Mouse (Mus musculus) NIH3T3 (cell line): ENCODE results near the gene Mpzl2.
A peak's percentile ranks its signal among the peaks of the same experiment; 100 is the strongest.

Source experiments
- DNase-seq: peaks from one replicate; pipeline ENCODE4 v3.0.0-alpha.2; 2012; ENCODE audit warnings: low read depth

The Mpzl2 gene

GRCm38 (mm10) chr9:45085741-45086690 lies 46.4 kb downstream of the Mpzl2 start:
- no peak for DNase-seq

- DNase-seq: no peak
Measured at GRCm38 (mm10) chr9:45088040-45088439, 48.4 kb downstream of the Mpzl2 start.

GRCm38 (mm10) chr9:45090811-45091210 lies 51.2 kb downstream of the Mpzl2 start:
- no peak for DNase-seq

- peak; percentile 3 for DNase-seq
Measured at GRCm38 (mm10) chr9:45092641-45093040, 53.0 kb downstream of the Mpzl2 start.

GRCm38 (mm10) chr9:45095149-45095937 lies 55.7 kb downstream of the Mpzl2 start:
- DNase-seq: peak; percentile 5

GRCm38 (mm10) chr9:45097877-45098276 lies 58.3 kb downstream of the Mpzl2 start:
- no peak for DNase-seq

- DNase-seq: no peak
Measured at GRCm38 (mm10) chr9:45098426-45098825, 58.8 kb downstream of the Mpzl2 start.

GRCm38 (mm10) chr9:45102528-45102927 lies 62.9 kb downstream of the Mpzl2 start:
- DNase-seq: no peak

GRCm38 (mm10) chr9:45103211-45103979 lies 63.8 kb downstream of the Mpzl2 start:
- no peak for DNase-seq
